Mouse (Mus musculus) heart, postnatal 0 days (tissue): ENCODE measurements at regions not wholly inside any gene's neighbourhood (a gene's known extent, or its start where the extent isn't known, plus 50 kb on each side); places are given as distances from the start of the nearest gene placed in this dataset.
A peak's percentile ranks its signal among the peaks of the same experiment; 100 is the strongest.

Experiments used
- CTCF ChIP-seq: IDR thresholded peaks from 2 replicates; pipeline ENCODE4 v1.5.1; 2016; ENCODE audit warnings: antibody characterized with exemption, control low read depth, low read depth
- EP300 ChIP-seq: IDR thresholded peaks from 2 replicates; pipeline ENCODE4 v1.6.1; 2016; ENCODE audit warnings: antibody characterized with exemption, low read depth

DNA sequence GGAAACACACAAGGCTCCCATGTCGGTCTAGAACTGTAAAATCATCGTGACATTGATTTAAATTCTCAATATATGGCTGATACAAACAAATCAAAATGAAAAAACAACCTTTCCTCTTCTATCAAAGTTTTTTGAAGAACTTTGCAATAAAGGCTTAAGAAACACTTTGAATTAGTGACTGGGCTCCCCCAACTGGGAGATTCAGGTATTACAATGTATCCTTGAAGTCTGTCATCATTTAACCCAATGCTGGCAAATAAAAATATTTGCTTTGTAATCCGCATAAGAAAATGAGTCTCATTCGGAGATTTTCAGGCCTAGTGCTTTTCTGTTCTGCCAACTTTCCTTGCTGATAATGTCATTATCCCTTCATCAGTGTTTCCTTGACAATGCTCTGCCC is 465.2 kb upstream of the Rag2 start:
- TF ChIP-seq CTCF (peak; percentile 55), EP300 (no peak)
